Mouse (Mus musculus): ENCODE results near the gene Taz. TPM values are rescaled to one million over a fixed set of nuclear protein-coding genes. Genes with fewer than 3 reads are reported as not detected.

The Taz gene
- polyA plus RNA-seq (2012; ENCODE audit: insufficient read depth, insufficient read length, low replicate concordance, missing spikeins): not detected in 2 replicates

DNA sequence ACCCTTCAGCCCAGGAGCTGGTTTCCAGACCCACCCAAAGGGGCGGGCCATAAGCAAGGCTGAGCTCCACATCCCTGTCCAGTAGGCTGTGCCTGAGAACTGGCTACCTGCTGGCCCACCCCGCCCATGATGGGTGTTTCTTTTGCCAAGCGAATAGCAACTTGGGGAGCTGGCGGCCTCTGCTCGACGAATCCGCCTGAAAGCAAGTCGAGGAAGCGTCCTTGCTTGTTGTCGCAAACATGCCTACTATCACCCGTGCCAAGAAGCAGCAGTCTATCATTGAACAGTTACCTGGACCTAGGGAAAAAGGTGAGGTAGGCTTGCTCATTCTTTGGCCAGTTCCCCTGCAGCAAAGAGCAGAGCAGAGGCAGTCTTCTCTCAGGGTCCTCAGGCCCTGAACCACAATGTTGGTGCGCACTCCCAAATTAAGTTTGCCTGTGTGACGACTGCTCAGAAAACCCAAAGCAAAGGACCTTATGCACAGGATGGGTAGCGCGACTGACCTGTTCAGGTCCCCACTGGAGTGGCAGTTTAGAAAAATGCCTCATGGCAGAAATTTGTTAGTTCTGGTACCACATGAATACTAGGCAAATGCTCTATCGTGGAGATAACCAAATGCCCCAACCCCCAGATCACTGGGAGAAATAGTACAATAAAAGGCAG lies at the start of gene Taz, which contains the start of gene Dnase1l1:
TSS of gene Taz (plus strand) at position 181 of the 663 bp plus-strand sequence.
TSS of gene Dnase1l1 (minus strand) at position 606 of the 663 bp plus-strand sequence.
- TF ChIP-seq CTCF (IDR thresholded peaks at IDR 0.05; ENCODE audit: insufficient read depth, low read depth, low read length): no peak
- no peak for TF ChIP-seq POLR2A (IDR thresholded peaks at IDR 0.05; ENCODE audit: insufficient read depth, low read depth, low read length)
- Histone ChIP-seq H3K27ac (ENCODE audit: insufficient read depth, low read depth, low read length) (peak within 1 kb of the TSS; percentile 75), H3K4me1 (ENCODE audit: control insufficient read depth, insufficient read depth, low read length) (peaks cover 15% of the 10 kb centered on the region), H3K4me3 (ENCODE audit: insufficient read depth, low read depth, low read length) (peak within 1 kb of the TSS; percentile 79)
- WGBS: 15% methylated on average over 16 of the region's 16 CpGs

DNA sequence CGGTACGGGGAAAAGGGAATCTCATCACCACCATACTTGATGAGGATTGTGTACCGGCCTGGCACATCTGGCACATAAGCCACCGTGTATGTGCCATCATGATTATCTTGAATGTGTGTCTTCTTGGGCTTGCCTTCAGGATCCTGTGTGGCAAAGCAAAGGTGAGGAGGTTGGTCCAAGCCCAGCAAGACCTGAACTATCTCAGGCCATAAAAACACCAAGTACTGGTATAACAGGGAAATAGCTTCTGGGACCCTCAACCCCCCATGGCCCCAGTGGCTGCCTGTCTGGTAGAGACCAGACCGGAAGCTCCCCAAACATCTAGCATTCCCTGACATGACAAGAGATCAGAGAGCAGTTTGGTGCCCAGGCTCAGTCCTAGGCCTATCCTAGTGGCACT lies 48.5 kb upstream of the Taz start:
- Histone ChIP-seq H3K27ac (ENCODE audit: insufficient read depth, low read depth, low read length) (no peak overlapping the region), H3K4me1 (ENCODE audit: control insufficient read depth, insufficient read depth, low read length) (no peaks in the 10 kb centered on the region), H3K4me3 (ENCODE audit: insufficient read depth, low read depth, low read length) (no peak overlapping the region)
- WGBS: 85% methylated on average over 5 of the region's 5 CpGs
- TF ChIP-seq CTCF (IDR thresholded peaks at IDR 0.05; ENCODE audit: insufficient read depth, low read depth, low read length): no peak
- TF ChIP-seq POLR2A (IDR thresholded peaks at IDR 0.05; ENCODE audit: insufficient read depth, low read depth, low read length): no peak

DNA sequence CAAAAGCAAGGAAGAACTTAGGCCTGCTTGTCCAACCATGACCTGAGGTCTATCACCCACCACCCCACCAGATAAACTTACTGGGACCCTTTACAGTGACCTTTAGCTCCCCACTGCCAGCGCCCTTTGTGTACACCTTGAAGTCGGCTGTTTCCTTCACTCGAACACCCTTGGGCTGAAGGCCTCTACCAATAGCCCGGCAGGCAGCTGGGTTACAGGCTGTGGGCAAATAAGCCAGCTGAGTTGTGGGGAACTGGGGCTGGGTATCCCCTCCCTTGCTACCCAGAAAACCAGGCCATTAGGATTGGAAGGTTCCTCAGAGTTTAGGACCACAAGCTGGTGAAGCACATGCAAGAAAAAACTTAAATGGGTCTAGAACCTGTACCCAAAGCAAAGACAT lies 41.4 kb upstream of the Taz start:
- TF ChIP-seq CTCF (IDR thresholded peaks at IDR 0.05; ENCODE audit: insufficient read depth, low read depth, low read length) (no peak), POLR2A (IDR thresholded peaks at IDR 0.05; ENCODE audit: insufficient read depth, low read depth, low read length) (no peak)
- Histone ChIP-seq H3K4me3 (ENCODE audit: insufficient read depth, low read depth, low read length) (no peak overlapping the region), H3K27ac (ENCODE audit: insufficient read depth, low read depth, low read length) (no peak overlapping the region), H3K4me1 (ENCODE audit: control insufficient read depth, insufficient read depth, low read length) (0 out of 2 replicates have a peak, but pooled peaks cover 3% of the 10 kb centered on the region)
- 95% methylated on average over 4 of the region's 4 CpGs for whole genome bisulfite sequencing

GRCm38 (mm10) chrX:74243396-74243795 lies 38.3 kb upstream of the Taz start:
- Histone ChIP-seq H3K27ac (ENCODE audit: insufficient read depth, low read depth, low read length) (no peak overlapping the region), H3K4me3 (ENCODE audit: insufficient read depth, low read depth, low read length) (no peak overlapping the region), H3K4me1 (ENCODE audit: control insufficient read depth, insufficient read depth, low read length) (0 out of 2 replicates have a peak, but pooled peaks cover 3% of the 10 kb centered on the region)
- TF ChIP-seq POLR2A (IDR thresholded peaks at IDR 0.05; ENCODE audit: insufficient read depth, low read depth, low read length) (no peak), CTCF (IDR thresholded peaks at IDR 0.05; ENCODE audit: insufficient read depth, low read depth, low read length) (no peak)
- 65% methylated on average over 2 of the region's 2 CpGs for WGBS

GRCm38 (mm10) chrX:74243807-74244206 lies 37.9 kb upstream of the Taz start:
- TF ChIP-seq POLR2A (IDR thresholded peaks at IDR 0.05; ENCODE audit: insufficient read depth, low read depth, low read length): no peak
- TF ChIP-seq CTCF (IDR thresholded peaks at IDR 0.05; ENCODE audit: insufficient read depth, low read depth, low read length): no peak
- 67% methylated on average over 3 of the region's 3 CpGs for WGBS
- Histone ChIP-seq H3K4me1 (ENCODE audit: control insufficient read depth, insufficient read depth, low read length) (peaks cover 5% of the 10 kb centered on the region; the same call in 1 of the 2 replicates), H3K4me3 (ENCODE audit: insufficient read depth, low read depth, low read length) (no peak overlapping the region), H3K27ac (ENCODE audit: insufficient read depth, low read depth, low read length) (no peak overlapping the region)

GRCm38 (mm10) chrX:74244614-74245083 lies 37.1 kb upstream of the Taz start:
- no peak overlapping the region for H3K27ac ChIP-seq (ENCODE audit: insufficient read depth, low read depth, low read length)
- TF ChIP-seq CTCF (IDR thresholded peaks at IDR 0.05; ENCODE audit: insufficient read depth, low read depth, low read length) (no peak), POLR2A (IDR thresholded peaks at IDR 0.05; ENCODE audit: insufficient read depth, low read depth, low read length) (no peak)
- H3K4me3 ChIP-seq (ENCODE audit: insufficient read depth, low read depth, low read length): peak overlapping the region; percentile 7; the same call in 1 of the 2 replicates
- 22% methylated on average over 3 of the region's 3 CpGs for WGBS
- peaks cover 7% of the 10 kb centered on the region; the same call in 1 of the 2 replicates for H3K4me1 ChIP-seq (ENCODE audit: control insufficient read depth, insufficient read depth, low read length)

GRCm38 (mm10) chrX:74245107-74245506 lies 36.6 kb upstream of the Taz start:
- Histone ChIP-seq H3K4me1 (ENCODE audit: control insufficient read depth, insufficient read depth, low read length) (peaks cover 7% of the 10 kb centered on the region; the same call in 1 of the 2 replicates), H3K4me3 (ENCODE audit: insufficient read depth, low read depth, low read length) (no peak overlapping the region), H3K27ac (ENCODE audit: insufficient read depth, low read depth, low read length) (no peak overlapping the region)
- WGBS: 23% methylated on average over 1 of the region's 1 CpGs
- TF ChIP-seq POLR2A (IDR thresholded peaks at IDR 0.05; ENCODE audit: insufficient read depth, low read depth, low read length) (no peak), CTCF (IDR thresholded peaks at IDR 0.05; ENCODE audit: insufficient read depth, low read depth, low read length) (no peak)

- TF ChIP-seq POLR2A (IDR thresholded peaks at IDR 0.05; ENCODE audit: insufficient read depth, low read depth, low read length): no peak
- TF ChIP-seq CTCF (IDR thresholded peaks at IDR 0.05; ENCODE audit: insufficient read depth, low read depth, low read length): no peak
- Histone ChIP-seq H3K4me3 (ENCODE audit: insufficient read depth, low read depth, low read length) (peak overlapping the region; percentile 53), H3K27ac (ENCODE audit: insufficient read depth, low read depth, low read length) (0 out of 2 replicates have a peak overlapping the region, but pooled peaks have one; percentile 32), H3K4me1 (ENCODE audit: control insufficient read depth, insufficient read depth, low read length) (peaks cover 7% of the 10 kb centered on the region; the same call in 1 of the 2 replicates)
- 25% methylated on average over 21 of the region's 21 CpGs for WGBS
Measured at GRCm38 (mm10) chrX:74245687-74246086, 36.0 kb upstream of the Taz start.

- Histone ChIP-seq H3K4me3 (ENCODE audit: insufficient read depth, low read depth, low read length) (peak overlapping the region; percentile 53), H3K4me1 (ENCODE audit: control insufficient read depth, insufficient read depth, low read length) (peaks cover 7% of the 10 kb centered on the region; the same call in 1 of the 2 replicates), H3K27ac (ENCODE audit: insufficient read depth, low read depth, low read length) (0 out of 2 replicates have a peak overlapping the region, but pooled peaks have one; percentile 32)
- WGBS: 17% methylated on average over 38 of the region's 38 CpGs
- TF ChIP-seq POLR2A (IDR thresholded peaks at IDR 0.05; ENCODE audit: insufficient read depth, low read depth, low read length) (peak; percentile 56), CTCF (IDR thresholded peaks at IDR 0.05; ENCODE audit: insufficient read depth, low read depth, low read length) (no peak)
Measured at GRCm38 (mm10) chrX:74246213-74246681, 35.5 kb upstream of the Taz start.

Measured in olfactory bulb, adult 2 months (tissue).